Mouse (Mus musculus) layer of hippocampus, adult 2 months (tissue): ENCODE results near the gene Wfs1. TPM values are rescaled to one million over a fixed set of nuclear protein-coding genes. Genes with fewer than 3 reads are reported as not detected.

Source experiments
- DNase-seq, 2 experiments: peaks; one replicate each; pipeline ENCODE4 v3.0.0; 2022; ENCODE audit warnings: low spot score in 2 of 2
- H3K27ac ChIP-seq: fragments of 200-600 bp; 2 replicates; pipeline ENCODE4 v1.8.1; 2022
- H3K4me3 ChIP-seq: fragments of 200-600 bp; 2 replicates; pipeline ENCODE4 v1.8.1; 2022; ENCODE audit warnings: mild to moderate bottlenecking
- CTCF ChIP-seq: fragments of 200-600 bp; conservative IDR thresholded peaks from 2 replicates; pipeline ENCODE4 v1.8.1; 2022; ENCODE audit warnings: antibody characterized with exemption, mild to moderate bottlenecking, moderate library complexity
- total RNA-seq, 2 experiments: library from RNA; stranded (reverse); gene quantifications; 2 replicates each; pipeline ENCODE4 v1.2.3; 2021

Wfs1 gene
- total RNA-seq, 2 experiments from 2014 or later, result 133 to 144 TPM

DNA sequence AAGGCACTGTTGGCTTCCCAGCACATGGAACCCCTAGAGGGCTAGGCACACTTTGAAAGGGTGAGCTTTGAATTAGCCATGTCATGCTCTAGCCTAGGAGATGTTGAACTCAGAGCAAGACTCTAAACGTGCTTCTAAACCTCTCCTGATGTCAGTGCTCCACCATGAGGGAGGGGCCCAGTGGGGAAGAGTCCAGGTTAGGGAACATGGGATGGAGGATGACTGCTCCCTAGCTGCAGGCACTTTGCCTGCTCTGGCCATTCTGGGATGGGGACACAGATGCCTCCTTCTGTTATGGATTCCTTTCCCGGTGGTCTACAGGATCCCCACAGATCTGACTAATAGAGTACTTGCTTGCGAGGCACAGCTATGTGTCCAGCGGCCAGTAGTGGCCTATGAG is 71.8 kb downstream of the Wfs1 start:
- no peak overlapping the region for H3K4me3 ChIP-seq
- DNase-seq, result no peak
- H3K27ac ChIP-seq, result peak overlapping the region; percentile 62; the same call in 1 of the 2 replicates
- TF ChIP-seq CTCF, result no peak

GRCm38 (mm10) chr5:36916581-36916980 is 72.4 kb downstream of the Wfs1 start:
- TF ChIP-seq CTCF, result no peak
- Histone ChIP-seq H3K4me3 (no peak overlapping the region), H3K27ac (peak overlapping the region; percentile 62; the same call in 1 of the 2 replicates)
- no peak for DNase-seq

Other genes with a start within 250 kb of the Wfs1 start
- gene Bloc1s4, start 240.6 kb downstream of the Wfs1 start, total RNA-seq, result 10 to 100 TPM; 22.4 to 26.0 TPM
- gene Mrfap1, start 192.4 kb downstream of the Wfs1 start, total RNA-seq, result 100 to 1,000 TPM; 577 to 598 TPM
- 10 to 100 TPM; 29.5 to 31.9 TPM for gene Man2b2, start 158.6 kb downstream of the Wfs1 start, total RNA-seq
- 100 to 1,000 TPM; 375 to 387 TPM for gene Ppp2r2c, start 120.7 kb downstream of the Wfs1 start, total RNA-seq
- 10 to 100 TPM; 31.8 to 33.1 TPM for gene Gm1043, start 96.2 kb upstream of the Wfs1 start, total RNA-seq